Mouse (Mus musculus): ENCODE measurements around the gene Rnf216. TPM values are rescaled to one million over a fixed set of nuclear protein-coding genes. Genes with fewer than 3 reads are reported as not detected.
A peak's percentile ranks its signal among the peaks of the same experiment; 100 is the strongest.

Gene Rnf216
- total and polyA plus RNA-seq, 3 experiments, result 15.5 to 30.7 (median 18.2) TPM

DNA sequence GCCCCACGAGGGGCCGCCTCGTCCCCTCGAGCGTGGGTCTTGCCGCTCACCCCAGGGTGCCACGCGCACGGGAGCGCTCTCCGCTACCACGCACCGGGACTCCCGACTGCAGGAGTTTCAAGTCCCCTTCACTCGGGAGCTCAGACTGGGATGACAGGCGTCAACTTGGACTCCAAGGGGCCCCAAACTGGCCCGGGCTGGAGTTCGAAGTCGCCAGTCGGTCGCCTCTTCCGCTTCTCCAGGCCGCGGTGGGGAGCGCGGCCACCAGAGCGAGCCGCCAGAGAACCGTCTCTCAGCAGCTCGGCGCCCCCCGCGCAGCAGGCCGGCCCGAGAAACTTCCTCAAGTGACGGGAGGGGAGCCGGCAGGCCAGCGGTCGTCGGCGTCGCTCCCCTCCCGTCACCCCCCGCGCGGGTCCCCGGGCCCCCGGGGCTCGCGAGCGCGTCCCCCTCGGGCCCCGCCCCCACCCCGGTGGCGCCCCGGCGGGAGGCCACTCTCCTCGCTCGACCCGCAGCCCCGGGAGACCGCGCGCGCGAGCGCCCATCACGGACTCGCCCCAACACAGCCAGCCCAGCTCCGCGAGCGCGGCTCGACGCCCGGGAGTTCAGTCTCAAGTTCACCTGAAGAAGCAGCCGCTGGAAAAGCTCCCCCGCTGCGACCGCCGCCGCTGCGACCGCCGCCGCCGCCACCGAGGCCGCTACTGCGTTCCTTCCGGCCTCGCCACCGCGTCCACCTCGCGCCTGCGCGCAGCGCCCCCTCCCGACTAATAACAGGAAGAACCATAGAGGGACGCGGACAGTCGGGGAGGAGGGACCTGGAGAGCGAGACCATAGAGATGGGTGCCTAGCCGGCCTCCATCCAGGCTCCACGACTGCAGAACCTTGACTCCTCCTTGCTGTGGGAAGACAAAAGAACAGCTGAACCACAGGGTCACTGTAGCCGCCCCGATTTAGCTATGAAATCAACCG is at the start of gene Rnf216 (continued):
- TF ChIP-seq TCF12 (IDR thresholded peaks at IDR 0.05; ENCODE audit: low read depth, low read length) (peak; percentile 90), USF1 (IDR thresholded peaks at IDR 0.05; ENCODE audit: low read depth, low read length) (no peak)

- Histone ChIP-seq H3K4me3 (replicated peaks in 1 of 3; ENCODE audit: low read depth in 2 of 3, low read length in 2 of 3, poor library complexity in 1 of 3) (no peak overlapping the region), H3K27ac (ENCODE audit: insufficient read depth, low read depth) (no peak overlapping the region), H3K27me3 (replicated peaks) (peaks cover 15% of the 10 kb centered on the region), H3K9me3 (replicated peaks; ENCODE audit: low read length) (peaks cover 4% of the 10 kb centered on the region), H3K4me2 (ENCODE audit: insufficient read depth, low read depth, poor library complexity, severe bottlenecking) (no peak overlapping the region), H3K79me2 (replicated peaks; ENCODE audit: control insufficient read depth, extremely low read depth, insufficient read depth, poor library complexity, severe bottlenecking) (no peaks in the 10 kb centered on the region), H3K36me3 (replicated peaks in 1 of 2; ENCODE audit: control insufficient read depth in 1 of 2, insufficient read depth in 1 of 2, low read length in 1 of 2) (no peaks in the 10 kb centered on the region), H3K9ac (ENCODE audit: insufficient read depth, low read depth) (no peak overlapping the region), H3K4me1 (ENCODE audit: control insufficient read depth in 1 of 2, insufficient read depth in 2 of 2) (peaks cover 0 to 4% of the 10 kb centered on the region in 2 experiments; a peak in 1 of 4 replicates)
- TF ChIP-seq RCOR1 (conservative IDR thresholded peaks at IDR 0.05; ENCODE audit: low read depth, low read length), result no peak
- TF ChIP-seq MAFK (IDR thresholded peaks at IDR 0.05; ENCODE audit: insufficient replicate concordance, low read length), result peak; percentile 91
- DNase-seq (ENCODE audit: extremely low read depth), result no peak
- dilution Hi-C loops (cut with MboI; ENCODE audit: extremely low pct_ligation_motif_present, extremely low pct_unique_long_range_greater_than_20kb, low sequenced_read_pairs) (no loop called here), in situ Hi-C loops (cut with MboI; ENCODE audit: low pct_ligation_motif_present, low pct_unique_long_range_greater_than_20kb, low sequenced_read_pairs) (no loop called here)
Observed at GRCm38 (mm10) chr5:143155534-143155933, 42.7 kb upstream of the Rnf216 start.

GRCm38 (mm10) chr5:143153756-143154155 is 41.0 kb upstream of the Rnf216 start:
- H3K4me1 ChIP-seq (ENCODE audit: control insufficient read depth in 1 of 2, insufficient read depth in 2 of 2), result peaks cover 0 to 4% of the 10 kb centered on the region in 2 experiments; a peak in 1 of 4 replicates
- no peaks in the 10 kb centered on the region for H3K36me3 ChIP-seq (replicated peaks in 1 of 2; ENCODE audit: control insufficient read depth in 1 of 2, insufficient read depth in 1 of 2, low read length in 1 of 2)
- DNase-seq (ENCODE audit: extremely low read depth), result no peak
- H3K9ac ChIP-seq (ENCODE audit: insufficient read depth, low read depth), result no peak overlapping the region
- H3K4me3 ChIP-seq (replicated peaks in 1 of 3; ENCODE audit: low read depth in 2 of 3, low read length in 2 of 3, poor library complexity in 1 of 3), result no peak overlapping the region
- no peak overlapping the region for H3K27ac ChIP-seq (ENCODE audit: insufficient read depth, low read depth)
- in situ Hi-C loops (cut with MboI; ENCODE audit: low pct_ligation_motif_present, low pct_unique_long_range_greater_than_20kb, low sequenced_read_pairs), result no loop called here
- dilution Hi-C loops (cut with MboI; ENCODE audit: extremely low pct_ligation_motif_present, extremely low pct_unique_long_range_greater_than_20kb, low sequenced_read_pairs), result no loop called here
- no peak overlapping the region for H3K4me2 ChIP-seq (ENCODE audit: insufficient read depth, low read depth, poor library complexity, severe bottlenecking)
- H3K9me3 ChIP-seq (replicated peaks; ENCODE audit: low read length), result peaks cover 10% of the 10 kb centered on the region
- peaks cover 3% of the 10 kb centered on the region for H3K27me3 ChIP-seq (replicated peaks)
- H3K79me2 ChIP-seq (replicated peaks; ENCODE audit: control insufficient read depth, extremely low read depth, insufficient read depth, poor library complexity, severe bottlenecking), result no peaks in the 10 kb centered on the region
- TF ChIP-seq SMC3 (IDR thresholded peaks at IDR 0.05; ENCODE audit: low read depth, low read length) (no peak), GABPA (IDR thresholded peaks at IDR 0.05; ENCODE audit: insufficient replicate concordance, low read depth, low read length) (no peak), E2F4 (IDR thresholded peaks at IDR 0.05; ENCODE audit: insufficient replicate concordance, low read depth, low read length) (no peak), MAFK (IDR thresholded peaks at IDR 0.05; ENCODE audit: insufficient replicate concordance, low read length) (no peak), MXI1 (IDR thresholded peaks at IDR 0.05; ENCODE audit: low read depth, low read length) (no peak), MAX (IDR thresholded peaks at IDR 0.05; ENCODE audit: low read length) (no peak), MAZ (IDR thresholded peaks at IDR 0.05; ENCODE audit: low read depth, low read length) (no peak), IRF4 (IDR thresholded peaks at IDR 0.05; ENCODE audit: low read depth, low read length) (no peak), RAD21 (IDR thresholded peaks at IDR 0.05; ENCODE audit: low read depth, low read length) (no peak), POLR2AphosphoS2 (IDR thresholded peaks at IDR 0.05; ENCODE audit: low read depth, low read length) (no peak)

Measured in CH12.LX (cell line).